Mouse (Mus musculus) E14TG2a.4 (cell line): Measurements from ENCODE around the gene Kcnd3.

Source experiments
- CTCF ChIP-seq: conservative IDR thresholded peaks from 2 replicates; pipeline ENCODE4 v1.5.1; 2014; ENCODE audit warnings: low read length
- NANOG ChIP-seq: IDR thresholded peaks from 2 replicates; pipeline ENCODE4 v1.6.1; 2014; ENCODE audit warnings: borderline replicate concordance, low read length, mixed read lengths
- POU5F1 ChIP-seq: IDR thresholded peaks from 2 replicates; pipeline ENCODE4 v1.6.1; 2014; ENCODE audit warnings: low read length, borderline replicate concordance

GRCm38 (mm10) chr3:105546611-105547071, 94.5 kb downstream of the Kcnd3 start:
- TF ChIP-seq CTCF (no peak), NANOG (no peak), POU5F1 (no peak)
